Mouse (Mus musculus): Measurements from ENCODE around the gene Fndc11.

GRCm38 (mm10) chr2:181235681-181236566, 16.1 kb downstream of the Fndc11 start:
- no peak for TF ChIP-seq POLR2A (IDR thresholded peaks at IDR 0.05; ENCODE audit: extremely low read depth, insufficient read depth, low read length)
- peak; percentile 47 for TF ChIP-seq CTCF (IDR thresholded peaks at IDR 0.05; ENCODE audit: low read depth, low read length)
